Mouse (Mus musculus): ENCODE measurements around the gene Pde7b. TPM values are rescaled to one million over a fixed set of nuclear protein-coding genes. Genes with fewer than 3 reads are reported as not detected.
"Not testable (repeated sequence)": the region's sequence is repeated elsewhere in the genome, so short reads cannot be mapped to it uniquely, and the experiment has no call there.

The Pde7b gene
- polyA plus RNA-seq, 1 experiment from 2014 or later = 3.3 TPM

DNA sequence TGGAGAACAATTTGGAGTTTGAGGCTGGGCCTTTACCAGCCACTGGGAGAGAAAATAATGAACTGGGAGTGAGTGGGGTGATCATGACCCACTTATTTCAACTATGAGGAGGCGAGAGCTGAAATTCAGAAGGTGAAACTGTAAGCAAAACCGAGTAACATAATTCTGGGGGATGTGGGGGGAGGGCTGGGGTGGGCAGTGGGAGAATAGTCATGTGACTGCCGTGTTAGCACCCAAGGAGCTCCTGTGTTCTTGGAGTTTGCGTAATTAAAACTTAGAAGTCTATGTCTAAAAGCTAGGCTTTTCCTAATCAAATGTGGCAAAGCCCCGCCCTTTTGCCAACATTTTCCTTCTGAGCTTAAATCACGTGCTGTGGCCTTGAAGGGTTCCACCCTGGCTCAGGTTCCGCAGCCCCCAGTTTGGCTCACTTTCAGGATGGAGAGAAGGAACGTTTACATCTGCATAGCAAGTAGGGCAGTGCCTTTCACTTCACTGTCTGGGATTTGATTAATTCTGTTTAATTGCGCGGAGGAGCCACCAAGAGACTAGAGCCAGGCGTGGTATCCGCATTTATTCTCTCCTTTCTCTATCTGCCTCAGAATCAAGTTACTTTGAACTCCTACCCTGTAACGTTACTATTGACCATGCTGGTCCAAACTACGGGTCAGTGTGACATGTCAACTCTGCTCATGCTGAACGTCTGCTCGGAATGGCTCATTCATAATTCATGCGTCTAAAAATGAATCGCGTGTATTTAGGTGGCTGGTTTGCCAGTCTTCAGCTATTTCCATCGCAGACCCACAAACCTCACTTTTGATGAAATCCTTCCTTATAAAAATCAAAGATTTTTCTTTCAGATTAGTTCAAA, 196.1 kb downstream of the Pde7b start:
- Histone ChIP-seq H3K27ac (ENCODE audit: low read length) (no peak overlapping the region), H3K36me3 (ENCODE audit: control insufficient read depth, insufficient read depth, low read length) (no peaks in the 10 kb centered on the region), H3K9me3 (replicated peaks; ENCODE audit: control insufficient read depth, low read length) (no peaks in the 10 kb centered on the region), H3K4me1 (ENCODE audit: control insufficient read depth, insufficient read depth, low read length) (peaks cover 10% of the 10 kb centered on the region; the same call in 1 of the 2 replicates), H3K9ac (ENCODE audit: low read length) (no peak overlapping the region), H3K4me3 (replicated peaks; ENCODE audit: low read length) (no peak overlapping the region), H3K4me2 (ENCODE audit: low read depth, low read length) (no peak overlapping the region; the same call in 1 of the 2 replicates), H3K27me3 (ENCODE audit: control insufficient read depth, insufficient read depth, low read length) (no peaks in the 10 kb centered on the region)
- ATAC-seq (ENCODE audit: insufficient read depth, low FRiP score) = peak; percentile 50; the same call in 1 of the 2 replicates
- 55% methylated on average over 20 of the region's 20 CpGs for WGBS

DNA sequence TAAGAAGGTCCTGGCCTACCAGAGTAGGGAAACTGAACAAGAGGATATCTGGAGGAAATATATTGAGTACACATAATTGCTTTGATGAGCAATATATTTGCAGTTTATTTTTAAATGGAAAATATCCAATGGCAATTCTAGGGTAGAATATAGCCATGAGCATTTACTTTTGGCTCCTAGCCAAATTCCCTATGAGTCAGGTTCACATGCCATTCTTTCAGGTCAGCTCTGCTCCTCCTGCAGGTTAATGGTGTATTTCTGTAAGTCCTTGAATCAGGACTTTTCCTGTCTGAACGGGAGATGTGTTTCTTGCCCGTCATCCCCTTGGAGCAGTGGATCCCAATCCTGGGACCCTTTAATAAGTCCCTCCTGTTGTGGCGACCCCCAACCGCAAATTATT, 197.1 kb downstream of the Pde7b start:
- Histone ChIP-seq H3K36me3 (ENCODE audit: control insufficient read depth, insufficient read depth, low read length) (no peaks in the 10 kb centered on the region), H3K9me3 (replicated peaks; ENCODE audit: control insufficient read depth, low read length) (no peaks in the 10 kb centered on the region), H3K4me1 (ENCODE audit: control insufficient read depth, insufficient read depth, low read length) (peaks cover 10% of the 10 kb centered on the region; the same call in 1 of the 2 replicates), H3K9ac (ENCODE audit: low read length) (no peak overlapping the region), H3K27me3 (ENCODE audit: control insufficient read depth, insufficient read depth, low read length) (no peaks in the 10 kb centered on the region), H3K4me2 (ENCODE audit: low read depth, low read length) (no peak overlapping the region), H3K27ac (ENCODE audit: low read length) (no peak overlapping the region), H3K4me3 (replicated peaks; ENCODE audit: low read length) (no peak overlapping the region)
- WGBS = 76% methylated on average over 4 of the region's 4 CpGs
- no peak for ATAC-seq (ENCODE audit: insufficient read depth, low FRiP score)

DNA sequence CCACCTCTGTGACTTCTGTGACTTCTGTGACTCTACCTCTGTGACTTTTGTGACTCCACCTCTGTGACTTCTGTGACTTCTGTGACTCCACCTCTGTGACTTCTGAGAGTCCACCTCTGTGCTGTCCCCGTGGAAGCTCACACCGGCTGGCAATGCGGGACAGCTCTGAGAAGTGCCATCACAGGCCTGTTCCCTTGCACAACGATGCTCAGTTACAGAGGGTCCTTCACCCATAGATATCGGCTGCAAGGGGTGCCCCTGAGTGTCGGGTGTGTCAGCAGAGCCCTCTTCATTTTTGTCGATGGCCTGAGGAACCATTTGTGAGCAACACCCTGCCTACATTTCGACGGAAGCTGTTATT, 206.4 kb downstream of the Pde7b start:
- no peak overlapping the region for H3K4me3 ChIP-seq (replicated peaks; ENCODE audit: low read length)
- no peak overlapping the region for H3K4me2 ChIP-seq (ENCODE audit: low read depth, low read length)
- ATAC-seq (ENCODE audit: insufficient read depth, low FRiP score) = no peak
- H3K27me3 ChIP-seq (ENCODE audit: control insufficient read depth, insufficient read depth, low read length) = no peaks in the 10 kb centered on the region
- no peak overlapping the region for H3K27ac ChIP-seq (ENCODE audit: low read length)
- H3K9ac ChIP-seq (ENCODE audit: low read length) = no peak overlapping the region
- no peaks in the 10 kb centered on the region for H3K36me3 ChIP-seq (ENCODE audit: control insufficient read depth, insufficient read depth, low read length)
- 86% methylated on average over 9 of the region's 9 CpGs for WGBS
- no peaks in the 10 kb centered on the region for H3K4me1 ChIP-seq (ENCODE audit: control insufficient read depth, insufficient read depth, low read length)
- H3K9me3 ChIP-seq (replicated peaks; ENCODE audit: control insufficient read depth, low read length) = no peaks in the 10 kb centered on the region

DNA sequence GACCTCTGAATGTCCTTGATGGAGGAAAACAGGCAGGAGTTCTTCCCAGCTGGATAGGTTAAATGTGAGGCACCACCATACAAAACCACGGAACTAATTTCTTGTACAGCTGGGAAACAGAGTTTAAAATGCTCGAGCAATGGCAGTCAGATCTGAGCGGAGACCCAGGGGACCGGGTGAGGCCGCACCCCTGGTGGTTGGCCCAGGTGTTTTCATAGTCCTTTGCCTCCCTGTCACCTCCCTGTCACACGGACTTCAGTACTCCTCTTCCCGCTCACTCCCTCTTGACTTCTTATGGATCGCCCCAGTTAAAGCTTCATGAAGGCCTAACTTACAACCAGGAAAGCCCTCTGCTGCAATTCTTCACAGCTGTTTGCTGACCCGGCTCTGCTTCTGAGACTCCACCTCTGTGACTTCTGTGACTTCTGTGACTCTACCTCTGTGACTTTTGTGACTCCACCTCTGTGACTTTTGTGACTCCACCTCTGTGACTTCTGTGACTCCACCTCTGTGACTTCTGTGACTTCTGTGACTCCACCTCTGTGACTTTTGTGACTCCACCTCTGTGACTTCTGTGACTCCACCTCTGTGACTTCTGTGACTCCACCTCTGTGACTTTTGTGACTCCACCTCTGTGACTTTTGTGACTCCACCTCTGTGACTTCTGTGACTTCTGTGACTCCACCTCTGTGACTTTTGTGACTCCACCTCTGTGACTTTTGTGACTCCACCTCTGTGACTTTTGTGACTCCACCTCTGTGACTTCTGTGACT, 206.9 kb downstream of the Pde7b start:
- not testable (repeated sequence) for ATAC-seq (ENCODE audit: insufficient read depth, low FRiP score); H3K4me3 ChIP-seq (replicated peaks; ENCODE audit: low read length); H3K4me2 ChIP-seq (ENCODE audit: low read depth, low read length); H3K4me1 ChIP-seq (ENCODE audit: control insufficient read depth, insufficient read depth, low read length); H3K9me3 ChIP-seq (replicated peaks; ENCODE audit: control insufficient read depth, low read length); H3K27me3 ChIP-seq (ENCODE audit: control insufficient read depth, insufficient read depth, low read length); H3K27ac ChIP-seq (ENCODE audit: low read length); H3K36me3 ChIP-seq (ENCODE audit: control insufficient read depth, insufficient read depth, low read length); H3K9ac ChIP-seq (ENCODE audit: low read length)
- 73% methylated on average over 9 of the region's 9 CpGs for WGBS

DNA sequence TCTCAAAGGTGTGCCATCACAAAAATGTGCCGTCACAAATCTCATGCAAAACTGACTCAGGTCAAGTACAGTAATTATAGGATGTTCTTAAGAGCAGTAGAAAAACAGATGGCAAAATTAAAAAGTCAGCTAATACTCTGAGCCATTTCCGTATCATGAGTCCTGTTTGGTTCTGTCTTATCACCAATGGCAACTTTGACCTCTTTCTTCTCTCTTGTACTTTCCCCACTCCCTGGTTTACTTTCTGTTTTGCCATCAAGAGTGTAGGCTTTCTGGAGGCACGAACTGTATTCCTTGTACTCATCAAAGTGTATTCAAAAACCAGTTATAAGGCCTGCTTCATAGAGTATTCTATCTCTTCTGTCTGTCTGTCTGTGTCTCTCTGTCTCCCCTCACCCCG, 211.0 kb downstream of the Pde7b start:
- WGBS = 81% methylated on average over 4 of the region's 4 CpGs
- H3K9ac ChIP-seq (ENCODE audit: low read length) = no peak overlapping the region
- no peak for ATAC-seq (ENCODE audit: insufficient read depth, low FRiP score)

DNA sequence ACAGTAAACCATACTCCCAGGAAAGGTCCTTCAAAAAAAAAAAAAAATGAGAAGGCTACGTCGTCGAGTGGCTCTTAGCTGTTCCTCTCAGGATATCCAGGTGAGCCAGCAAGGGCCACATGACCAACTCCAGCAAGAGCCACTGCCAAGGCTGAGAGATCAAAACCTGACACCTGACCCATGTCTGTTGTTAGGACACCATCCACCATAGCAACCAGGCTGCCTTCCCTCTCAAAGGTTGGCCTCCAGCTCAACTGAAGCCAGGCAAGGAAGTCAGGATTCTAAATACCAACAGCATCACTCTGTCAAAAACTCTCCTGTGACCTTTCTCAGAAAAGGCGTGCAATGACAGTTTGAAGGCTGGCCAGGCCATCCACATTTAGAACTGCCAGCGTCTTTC, 211.4 kb downstream of the Pde7b start:
- Histone ChIP-seq H3K4me1 (ENCODE audit: control insufficient read depth, insufficient read depth, low read length) (no peaks in the 10 kb centered on the region), H3K4me3 (replicated peaks; ENCODE audit: low read length) (no peak overlapping the region), H3K27me3 (ENCODE audit: control insufficient read depth, insufficient read depth, low read length) (no peaks in the 10 kb centered on the region), H3K36me3 (ENCODE audit: control insufficient read depth, insufficient read depth, low read length) (no peaks in the 10 kb centered on the region), H3K9ac (ENCODE audit: low read length) (no peak overlapping the region), H3K9me3 (replicated peaks; ENCODE audit: control insufficient read depth, low read length) (no peaks in the 10 kb centered on the region), H3K27ac (ENCODE audit: low read length) (no peak overlapping the region), H3K4me2 (ENCODE audit: low read depth, low read length) (no peak overlapping the region)
- WGBS = 86% methylated on average over 5 of the region's 5 CpGs
- ATAC-seq (ENCODE audit: insufficient read depth, low FRiP score) = no peak

More for the DNA sequence above, 211.0 kb downstream of the Pde7b start:
- Histone ChIP-seq H3K4me3 (replicated peaks; ENCODE audit: low read length) (no peak overlapping the region), H3K4me2 (ENCODE audit: low read depth, low read length) (no peak overlapping the region), H3K36me3 (ENCODE audit: control insufficient read depth, insufficient read depth, low read length) (no peaks in the 10 kb centered on the region), H3K9me3 (replicated peaks; ENCODE audit: control insufficient read depth, low read length) (no peaks in the 10 kb centered on the region), H3K4me1 (ENCODE audit: control insufficient read depth, insufficient read depth, low read length) (no peaks in the 10 kb centered on the region), H3K27me3 (ENCODE audit: control insufficient read depth, insufficient read depth, low read length) (no peaks in the 10 kb centered on the region), H3K27ac (ENCODE audit: low read length) (no peak overlapping the region)

DNA sequence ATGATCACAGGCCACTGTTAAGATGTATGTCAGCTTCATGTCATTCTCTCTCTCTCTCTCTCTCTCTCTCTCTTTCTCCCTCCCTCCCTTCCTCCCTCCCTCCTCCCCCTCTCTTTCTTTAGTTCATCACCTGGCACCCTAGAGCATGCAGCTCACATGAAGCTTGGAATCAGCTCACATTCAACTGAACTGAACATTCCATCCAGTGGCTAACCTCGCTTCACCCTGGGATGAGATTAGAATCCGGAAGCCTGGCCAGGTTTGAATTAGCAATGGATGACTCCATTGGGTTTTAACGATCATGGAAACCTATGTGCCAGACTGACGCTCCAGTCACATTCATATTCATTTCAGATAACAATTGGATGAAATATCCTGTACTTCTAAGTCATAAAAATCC, 215.1 kb downstream of the Pde7b start:
- H3K4me2 ChIP-seq (ENCODE audit: low read depth, low read length) = no peak overlapping the region
- peaks cover 3% of the 10 kb centered on the region; the same call in 1 of the 2 replicates for H3K4me1 ChIP-seq (ENCODE audit: control insufficient read depth, insufficient read depth, low read length)
- H3K27ac ChIP-seq (ENCODE audit: low read length) = no peak overlapping the region
- no peaks in the 10 kb centered on the region for H3K27me3 ChIP-seq (ENCODE audit: control insufficient read depth, insufficient read depth, low read length)
- H3K4me3 ChIP-seq (replicated peaks; ENCODE audit: low read length) = no peak overlapping the region
- H3K9ac ChIP-seq (ENCODE audit: low read length) = no peak overlapping the region
- no peaks in the 10 kb centered on the region; the same call in 1 of the 2 replicates for H3K9me3 ChIP-seq (replicated peaks; ENCODE audit: control insufficient read depth, low read length)
- ATAC-seq (ENCODE audit: insufficient read depth, low FRiP score) = no peak
- H3K36me3 ChIP-seq (ENCODE audit: control insufficient read depth, insufficient read depth, low read length) = no peaks in the 10 kb centered on the region
- WGBS = 89% methylated on average over 4 of the region's 4 CpGs

DNA sequence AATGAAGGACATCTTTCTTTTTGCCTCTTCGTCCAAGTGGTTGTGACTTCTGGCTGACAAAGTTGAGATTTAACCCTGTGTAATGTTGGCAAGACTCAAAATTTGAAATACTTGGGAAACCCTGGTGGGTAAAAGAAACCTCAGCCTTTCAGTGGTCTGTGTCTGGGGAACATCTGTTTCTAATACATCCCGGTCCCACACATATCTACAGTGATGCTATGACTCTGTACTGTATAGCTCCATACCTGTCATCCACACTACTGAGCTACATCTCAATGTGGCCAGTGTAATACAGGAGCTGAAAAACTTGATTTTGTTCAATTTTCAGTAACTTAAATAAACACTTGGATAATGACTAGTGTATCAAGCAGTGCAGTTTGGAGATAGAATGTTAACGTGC, 216.4 kb downstream of the Pde7b start:
- no peaks in the 10 kb centered on the region for H3K27me3 ChIP-seq (ENCODE audit: control insufficient read depth, insufficient read depth, low read length)
- no peaks in the 10 kb centered on the region; the same call in 1 of the 2 replicates for H3K9me3 ChIP-seq (replicated peaks; ENCODE audit: control insufficient read depth, low read length)
- WGBS = 69% methylated on average over 3 of the region's 3 CpGs
- H3K36me3 ChIP-seq (ENCODE audit: control insufficient read depth, insufficient read depth, low read length) = no peaks in the 10 kb centered on the region
- H3K4me3 ChIP-seq (replicated peaks; ENCODE audit: low read length) = no peak overlapping the region
- no peak overlapping the region for H3K4me2 ChIP-seq (ENCODE audit: low read depth, low read length)
- H3K9ac ChIP-seq (ENCODE audit: low read length) = no peak overlapping the region
- no peak for ATAC-seq (ENCODE audit: insufficient read depth, low FRiP score)
- no peak overlapping the region for H3K27ac ChIP-seq (ENCODE audit: low read length)
- H3K4me1 ChIP-seq (ENCODE audit: control insufficient read depth, insufficient read depth, low read length) = peaks cover 3% of the 10 kb centered on the region; the same call in 1 of the 2 replicates

All from stomach, embryonic 16.5 days (tissue).